Mouse (Mus musculus) forebrain, embryonic 11.5 days (tissue): Measurements from ENCODE around the gene Bcas3. TPM values are rescaled to one million over a fixed set of nuclear protein-coding genes. Genes with fewer than 3 reads are reported as not detected.
"Not testable (repeated sequence)": the region's sequence is repeated elsewhere in the genome, so short reads cannot be mapped to it uniquely, and the experiment has no call there.

Experiments used
- ATAC-seq: fragments of 200-750 bp; cut with Nextera tagmentation; replicated peaks from 2 replicates; pipeline ENCODE4 v1.8.0; 2017; ENCODE audit warnings: moderate TSS enrichment; ENCODE audit not compliant: low FRiP score
- DNase-seq: peaks from one replicate; pipeline ENCODE4 v3.0.0-alpha.2; 2017; ENCODE audit warnings: low spot score
- H3K27ac ChIP-seq: fragments of 300-500 bp; sonication (generic); 2 replicates; pipeline ENCODE4 v1.5.1; 2014; ENCODE audit warnings: low read depth, low read length
- H3K27me3 ChIP-seq: fragments of 300-500 bp; sonication (generic); 2 replicates; pipeline ENCODE4 v1.6.1; 2014; ENCODE audit warnings: mild to moderate bottlenecking, low read length, mixed read lengths; ENCODE audit not compliant: control insufficient read depth, insufficient read depth
- H3K36me3 ChIP-seq: fragments of 300-500 bp; sonication (generic); 2 replicates; pipeline ENCODE4 v1.6.1; 2014; ENCODE audit warnings: mild to moderate bottlenecking, low read length, moderate library complexity, mixed read lengths; ENCODE audit not compliant: control insufficient read depth, insufficient read depth
- H3K4me1 ChIP-seq: fragments of 300-500 bp; sonication (generic); replicated peaks from 2 replicates; pipeline ENCODE4 v1.6.1; 2014; ENCODE audit warnings: low read length, mixed read lengths; ENCODE audit not compliant: control insufficient read depth, insufficient read depth
- H3K4me2 ChIP-seq: fragments of 300-500 bp; sonication (generic); 2 replicates; pipeline ENCODE4 v1.6.1; 2014; ENCODE audit warnings: low read depth, mild to moderate bottlenecking, low read length, moderate library complexity, mixed read lengths; ENCODE audit not compliant: severe bottlenecking
- H3K4me3 ChIP-seq: fragments of 300-500 bp; sonication (generic); 2 replicates; pipeline ENCODE4 v1.5.1; 2014; ENCODE audit warnings: low read depth, low read length
- H3K9ac ChIP-seq: fragments of 300-500 bp; sonication (generic); 2 replicates; pipeline ENCODE4 v1.6.1; 2014; ENCODE audit warnings: low read length
- H3K9me3 ChIP-seq: fragments of 300-500 bp; sonication (generic); 2 replicates; pipeline ENCODE4 v1.6.1; 2016; ENCODE audit warnings: low read length, mixed read lengths; ENCODE audit not compliant: control insufficient read depth
- WGBS: fragments of 180-500 bp; shearing (Covaris S2); extraction: QIAGEN DNeasy Blood & Tissue Kit; methylation state at CpG from one replicate; pipeline ENCODE4 v1.1.7; 2014; 5-methylcytosine and 5-hydroxymethylcytosine counted together
- polyA plus RNA-seq: library from polyadenylated mRNA; unstranded; fragments of >200 nt; fragmentation: Nextera tagmentation; extraction: Ambion mirVana; gene quantifications from 2 replicates; pipeline ENCODE4 v1.2.1, GENCODE M21; 2014

Bcas3 gene
- polyA plus RNA-seq, 1 experiment from 2014 or later, result 17.9 TPM

- Histone ChIP-seq H3K4me1 (no peaks in the 10 kb centered on the region), H3K9ac (no peak overlapping the region), H3K4me2 (no peak overlapping the region), H3K4me3 (no peak overlapping the region), H3K27ac (no peak overlapping the region), H3K27me3 (peaks cover 3% of the 10 kb centered on the region; the same call in 1 of the 2 replicates), H3K36me3 (no peaks in the 10 kb centered on the region), H3K9me3 (no peaks in the 10 kb centered on the region)
- ATAC-seq (no peak), DNase-seq (peak; percentile 55)
- 67% methylated on average over 6 of the region's 6 CpGs for WGBS
These were observed 129.9 kb downstream of the Bcas3 start for GRCm38 (mm10) chr11:85482737-85483467.

GRCm38 (mm10) chr11:85485197-85485940, 132.4 kb downstream of the Bcas3 start:
- H3K27ac ChIP-seq, result no peak overlapping the region
- peaks cover 6% of the 10 kb centered on the region for H3K27me3 ChIP-seq

GRCm38 (mm10) chr11:85487501-85487900, 134.5 kb downstream of the Bcas3 start:
- H3K27me3 ChIP-seq, result peaks cover 6% of the 10 kb centered on the region
- no peak overlapping the region for H3K9ac ChIP-seq
- no peak overlapping the region for H3K27ac ChIP-seq
- no peak for DNase-seq
- H3K4me2 ChIP-seq, result no peak overlapping the region
- 29% methylated on average over 7 of the region's 7 CpGs for WGBS
- no peak overlapping the region for H3K4me3 ChIP-seq
- no peaks in the 10 kb centered on the region for H3K4me1 ChIP-seq
- H3K36me3 ChIP-seq, result no peaks in the 10 kb centered on the region
- no peak for ATAC-seq
- H3K9me3 ChIP-seq, result no peaks in the 10 kb centered on the region

More at GRCm38 (mm10) chr11:85485197-85485940, 132.4 kb downstream of the Bcas3 start:
- Histone ChIP-seq H3K4me2 (no peak overlapping the region), H3K4me1 (no peaks in the 10 kb centered on the region), H3K4me3 (no peak overlapping the region), H3K9me3 (no peaks in the 10 kb centered on the region), H3K9ac (no peak overlapping the region), H3K36me3 (no peaks in the 10 kb centered on the region)
- ATAC-seq, result no peak
- DNase-seq, result no peak
- 87% methylated on average over 6 of the region's 6 CpGs for WGBS

GRCm38 (mm10) chr11:85492231-85492630, 139.3 kb downstream of the Bcas3 start:
- Histone ChIP-seq H3K36me3 (no peaks in the 10 kb centered on the region), H3K27ac (no peak overlapping the region), H3K9me3 (no peaks in the 10 kb centered on the region), H3K9ac (no peak overlapping the region), H3K4me1 (no peaks in the 10 kb centered on the region), H3K4me3 (no peak overlapping the region), H3K4me2 (no peak overlapping the region), H3K27me3 (peaks cover 3% of the 10 kb centered on the region; the same call in 1 of the 2 replicates)
- no peak for DNase-seq
- no peak for ATAC-seq
- 53% methylated on average over 12 of the region's 12 CpGs for WGBS

- no peaks in the 10 kb centered on the region for H3K36me3 ChIP-seq
- peaks cover 3% of the 10 kb centered on the region; the same call in 1 of the 2 replicates for H3K27me3 ChIP-seq
- H3K4me1 ChIP-seq, result no peaks in the 10 kb centered on the region
- H3K27ac ChIP-seq, result no peak overlapping the region
- WGBS, result 77% methylated on average over 3 of the region's 3 CpGs
- DNase-seq (no peak), ATAC-seq (no peak)
- H3K9me3 ChIP-seq, result no peaks in the 10 kb centered on the region
- no peak overlapping the region for H3K9ac ChIP-seq
- H3K4me3 ChIP-seq, result no peak overlapping the region
- H3K4me2 ChIP-seq, result no peak overlapping the region
These were observed 139.7 kb downstream of the Bcas3 start for GRCm38 (mm10) chr11:85492666-85493065.

- WGBS, result 85% methylated on average over 5 of the region's 5 CpGs
- no peak for ATAC-seq
- H3K4me2 ChIP-seq, result no peak overlapping the region
- no peak overlapping the region for H3K4me3 ChIP-seq
- no peak for DNase-seq
- H3K9me3 ChIP-seq, result no peaks in the 10 kb centered on the region
- H3K27me3 ChIP-seq, result no peaks in the 10 kb centered on the region
- no peaks in the 10 kb centered on the region for H3K36me3 ChIP-seq
- no peak overlapping the region for H3K27ac ChIP-seq
- H3K9ac ChIP-seq, result no peak overlapping the region
- H3K4me1 ChIP-seq, result no peaks in the 10 kb centered on the region
These were observed 146.6 kb downstream of the Bcas3 start for GRCm38 (mm10) chr11:85499561-85499960.

GRCm38 (mm10) chr11:85502031-85502430, 149.1 kb downstream of the Bcas3 start:
- H3K9me3 ChIP-seq, result no peaks in the 10 kb centered on the region
- H3K4me1 ChIP-seq, result no peaks in the 10 kb centered on the region
- no peak overlapping the region for H3K4me3 ChIP-seq
- no peak overlapping the region for H3K27ac ChIP-seq
- no peak overlapping the region for H3K9ac ChIP-seq
- no peaks in the 10 kb centered on the region for H3K27me3 ChIP-seq
- no peak for DNase-seq
- WGBS, result 72% methylated on average over 3 of the region's 3 CpGs
- no peaks in the 10 kb centered on the region for H3K36me3 ChIP-seq
- no peak overlapping the region for H3K4me2 ChIP-seq
- no peak for ATAC-seq

GRCm38 (mm10) chr11:85504812-85505211, 151.8 kb downstream of the Bcas3 start:
- not testable (repeated sequence) for H3K9me3 ChIP-seq, H3K4me2 ChIP-seq, H3K9ac ChIP-seq, ATAC-seq, H3K4me3 ChIP-seq, H3K27ac ChIP-seq, DNase-seq, H3K36me3 ChIP-seq, H3K27me3 ChIP-seq, H3K4me1 ChIP-seq
- 55% methylated on average over 4 of the region's 4 CpGs for WGBS
